Mouse (Mus musculus): Measurements from ENCODE around the gene Eif3c. TPM values are rescaled to one million over a fixed set of nuclear protein-coding genes. Genes with fewer than 3 reads are reported as not detected.

Eif3c gene
- total RNA-seq, 2 experiments from 2014 or later, result 198 to 226 TPM

- ATAC-seq (replicated peaks; ENCODE audit: poor library complexity), result no peak
Observed at GRCm38 (mm10) chr7:126496475-126496874, 69.7 kb downstream of the Eif3c start.

Other genes with a start within 250 kb of the Eif3c start
- 0.35 and 2.8 TPM in 2 replicates for gene Lat, start 196.8 kb downstream of the Eif3c start, total RNA-seq (2015)
- gene Lat, start 196.8 kb downstream of the Eif3c start, total RNA-seq (2017), result 1.0 and 1.6 TPM in 2 replicates
- 8.3 and 8.4 TPM in 2 replicates for gene Spns1, start 189.0 kb downstream of the Eif3c start, total RNA-seq (2015)
- gene Spns1, start 189.0 kb downstream of the Eif3c start, total RNA-seq (2017), result 8.4 and 16.2 TPM in 2 replicates
- 11.4 and 12.2 TPM in 2 replicates for gene Nfatc2ip, start 169.7 kb downstream of the Eif3c start, total RNA-seq (2015)
- gene Nfatc2ip, start 169.7 kb downstream of the Eif3c start, total RNA-seq (2017), result 14.9 and 15.3 TPM in 2 replicates
- gene Cd19, start 151.5 kb downstream of the Eif3c start, total RNA-seq (2015), result not detected in 2 replicates
- gene Cd19, start 151.5 kb downstream of the Eif3c start, total RNA-seq (2017), result not detected in 2 replicates
- gene Rabep2, start 137.7 kb downstream of the Eif3c start, total RNA-seq (2015), result 4.0 and 4.9 TPM in 2 replicates
- 12.9 and 19.5 TPM in 2 replicates for gene Rabep2, start 137.7 kb downstream of the Eif3c start, total RNA-seq (2017)
- not detected in 2 replicates for gene Atp2a1, start 103.3 kb downstream of the Eif3c start, total RNA-seq (2015)
- not detected in 2 replicates for gene Atp2a1, start 103.3 kb downstream of the Eif3c start, total RNA-seq (2017)
- 33.4 and 36.3 TPM in 2 replicates for gene Sh2b1, start 91.0 kb downstream of the Eif3c start, total RNA-seq (2015)
- gene Sh2b1, start 91.0 kb downstream of the Eif3c start, total RNA-seq (2017), result 19.3 and 20.1 TPM in 2 replicates
- 89.9 and 97.9 TPM in 2 replicates for gene Tufm, start 79.0 kb downstream of the Eif3c start, total RNA-seq (2015)
- 85.6 and 89.2 TPM in 2 replicates for gene Tufm, start 79.0 kb downstream of the Eif3c start, total RNA-seq (2017)
- 86.9 and 88.6 TPM in 2 replicates for gene Atxn2l, start 63.0 kb downstream of the Eif3c start, total RNA-seq (2015)
- 29.0 and 29.5 TPM in 2 replicates for gene Atxn2l, start 63.0 kb downstream of the Eif3c start, total RNA-seq (2017)
- 1.1 and 1.9 TPM in 2 replicates for gene Apobr, start 18.5 kb upstream of the Eif3c start, total RNA-seq (2015)
- 4.2 and 4.9 TPM in 2 replicates for gene Apobr, start 18.5 kb upstream of the Eif3c start, total RNA-seq (2017)
- gene Cln3, start 19.4 kb upstream of the Eif3c start, total RNA-seq (2015), result 33.0 and 36.3 TPM in 2 replicates
- 9.2 and 19.9 TPM in 2 replicates for gene Cln3, start 19.4 kb upstream of the Eif3c start, total RNA-seq (2017)
- 0.81 TPM in 1 of 2 replicates, not detected in the other for gene Il27, start 28.5 kb upstream of the Eif3c start, total RNA-seq (2015)
- gene Il27, start 28.5 kb upstream of the Eif3c start, total RNA-seq (2017), result 0.29 and 1.1 TPM in 2 replicates
- 0.17 and 1.6 TPM in 2 replicates for gene Nupr1, start 64.5 kb upstream of the Eif3c start, total RNA-seq (2015)
- gene Nupr1, start 64.5 kb upstream of the Eif3c start, total RNA-seq (2017), result 0.92 and 1.3 TPM in 2 replicates
- gene Sgf29, start 82.9 kb upstream of the Eif3c start, total RNA-seq (2015), result 65.7 and 74.6 TPM in 2 replicates
- 40.1 and 52.5 TPM in 2 replicates for gene Sgf29, start 82.9 kb upstream of the Eif3c start, total RNA-seq (2017)
- 1.7 and 3.2 TPM in 2 replicates for gene Sult1a1, start 110.0 kb upstream of the Eif3c start, total RNA-seq (2015)
- 1.0 and 3.6 TPM in 2 replicates for gene Sult1a1, start 110.0 kb upstream of the Eif3c start, total RNA-seq (2017)
- 89.8 and 95.2 TPM in 2 replicates for gene Bola2, start 129.0 kb upstream of the Eif3c start, total RNA-seq (2015)
- gene Bola2, start 129.0 kb upstream of the Eif3c start, total RNA-seq (2017), result 168 and 218 TPM in 2 replicates
- 4.2 and 4.8 TPM in 2 replicates for gene Slx1b, start 129.4 kb upstream of the Eif3c start, total RNA-seq (2015)
- gene Slx1b, start 129.4 kb upstream of the Eif3c start, total RNA-seq (2017), result 4.6 and 4.7 TPM in 2 replicates
- gene Coro1a, start 141.4 kb upstream of the Eif3c start, total RNA-seq (2015), result 259 and 365 TPM in 2 replicates
- gene Coro1a, start 141.4 kb upstream of the Eif3c start, total RNA-seq (2017), result 366 and 525 TPM in 2 replicates
- 86.5 and 106 TPM in 2 replicates for gene Mapk3, start 193.2 kb upstream of the Eif3c start, total RNA-seq (2015)
- 36.0 and 41.3 TPM in 2 replicates for gene Mapk3, start 193.2 kb upstream of the Eif3c start, total RNA-seq (2017)
- 8.4 and 13.3 TPM in 2 replicates for gene Gdpd3, start 199.9 kb upstream of the Eif3c start, total RNA-seq (2015)
- gene Gdpd3, start 199.9 kb upstream of the Eif3c start, total RNA-seq (2017), result 7.1 and 7.7 TPM in 2 replicates
- 25.4 and 32.4 TPM in 2 replicates for gene Ypel3, start 210.5 kb upstream of the Eif3c start, total RNA-seq (2015)
- 11.8 and 15.1 TPM in 2 replicates for gene Ypel3, start 210.5 kb upstream of the Eif3c start, total RNA-seq (2017)
- gene Tbx6, start 215.1 kb upstream of the Eif3c start, total RNA-seq (2015), result 0.34 and 0.42 TPM in 2 replicates
- 0.14 TPM in 1 of 2 replicates, not detected in the other for gene Tbx6, start 215.1 kb upstream of the Eif3c start, total RNA-seq (2017)
- gene Ppp4c, start 226.1 kb upstream of the Eif3c start, total RNA-seq (2015), result 209 and 216 TPM in 2 replicates
- gene Ppp4c, start 226.1 kb upstream of the Eif3c start, total RNA-seq (2017), result 113 and 131 TPM in 2 replicates
- gene Fam57b, start 231.3 kb upstream of the Eif3c start, total RNA-seq (2015), result not detected in 2 replicates
- gene Fam57b, start 231.3 kb upstream of the Eif3c start, total RNA-seq (2017), result not detected in 2 replicates